Mouse (Mus musculus): Measurements from ENCODE around the gene Fgf10. TPM values are rescaled to one million over a fixed set of nuclear protein-coding genes. Genes with fewer than 3 reads are reported as not detected.

Gene Fgf10
- polyA plus RNA-seq, 1 experiment from 2014 or later, result 0.21 TPM

GRCm38 (mm10) chr13:118679228-118679627 is 9.6 kb downstream of the Fgf10 start:
- no peak overlapping the region for H3K4me2 ChIP-seq
- H3K27me3 ChIP-seq, result no peaks in the 10 kb centered on the region
- no peak overlapping the region for H3K27ac ChIP-seq
- H3K9me3 ChIP-seq (replicated peaks), result no peaks in the 10 kb centered on the region
- DNase-seq (no peak), ATAC-seq (ENCODE audit: low read depth) (no peak)
- no peaks in the 10 kb centered on the region for H3K36me3 ChIP-seq
- no peak overlapping the region for H3K9ac ChIP-seq
- no peaks in the 10 kb centered on the region for H3K4me1 ChIP-seq (replicated peaks)
- 66% methylated on average over 3 of the region's 3 CpGs for WGBS (ENCODE audit: insufficient replicate concordance)
- no peak overlapping the region for H3K4me3 ChIP-seq (replicated peaks)

- no peaks in the 10 kb centered on the region for H3K27me3 ChIP-seq
- 65% methylated on average over 2 of the region's 2 CpGs for WGBS (ENCODE audit: insufficient replicate concordance)
- H3K9ac ChIP-seq, result no peak overlapping the region
- no peak overlapping the region for H3K27ac ChIP-seq
- H3K4me3 ChIP-seq (replicated peaks), result no peak overlapping the region
- ATAC-seq (ENCODE audit: low read depth) (no peak), DNase-seq (no peak)
- H3K4me1 ChIP-seq (replicated peaks), result no peaks in the 10 kb centered on the region
- no peak overlapping the region for H3K4me2 ChIP-seq
- H3K36me3 ChIP-seq, result no peaks in the 10 kb centered on the region
- H3K9me3 ChIP-seq (replicated peaks), result no peaks in the 10 kb centered on the region
Observed at GRCm38 (mm10) chr13:118693049-118693448, 23.5 kb downstream of the Fgf10 start.

- DNase-seq, result no peak
Observed at GRCm38 (mm10) chr13:118695103-118695502, 25.5 kb downstream of the Fgf10 start.

GRCm38 (mm10) chr13:118703727-118704126 is 34.1 kb downstream of the Fgf10 start:
- no peak overlapping the region for H3K4me2 ChIP-seq
- ATAC-seq (ENCODE audit: low read depth) (no peak), DNase-seq (no peak)
- H3K9me3 ChIP-seq (replicated peaks), result no peaks in the 10 kb centered on the region
- no peak overlapping the region for H3K4me3 ChIP-seq (replicated peaks)
- no peaks in the 10 kb centered on the region for H3K27me3 ChIP-seq
- H3K4me1 ChIP-seq (replicated peaks), result no peaks in the 10 kb centered on the region
- H3K9ac ChIP-seq, result no peak overlapping the region
- no peaks in the 10 kb centered on the region for H3K36me3 ChIP-seq
- H3K27ac ChIP-seq, result no peak overlapping the region

More at GRCm38 (mm10) chr13:118695103-118695502, 25.5 kb downstream of the Fgf10 start:
- WGBS (ENCODE audit: insufficient replicate concordance), result 21% methylated on average over 4 of the region's 4 CpGs
- no peak for ATAC-seq (ENCODE audit: low read depth)
- Histone ChIP-seq H3K4me2 (no peak overlapping the region), H3K27ac (no peak overlapping the region), H3K4me3 (replicated peaks) (no peak overlapping the region), H3K27me3 (no peaks in the 10 kb centered on the region), H3K9me3 (replicated peaks) (no peaks in the 10 kb centered on the region), H3K36me3 (no peaks in the 10 kb centered on the region), H3K4me1 (replicated peaks) (no peaks in the 10 kb centered on the region), H3K9ac (no peak overlapping the region)

- Histone ChIP-seq H3K4me1 (replicated peaks) (no peaks in the 10 kb centered on the region), H3K9me3 (replicated peaks) (no peaks in the 10 kb centered on the region), H3K36me3 (no peaks in the 10 kb centered on the region), H3K9ac (no peak overlapping the region), H3K4me2 (no peak overlapping the region), H3K27ac (no peak overlapping the region), H3K4me3 (replicated peaks) (no peak overlapping the region), H3K27me3 (no peaks in the 10 kb centered on the region)
- 58% methylated on average over 3 of the region's 3 CpGs for WGBS (ENCODE audit: insufficient replicate concordance)
- DNase-seq (no peak), ATAC-seq (ENCODE audit: low read depth) (no peak)
Observed at GRCm38 (mm10) chr13:118705716-118706115, 36.1 kb downstream of the Fgf10 start.

- ATAC-seq (ENCODE audit: low read depth), result no peak
Observed at GRCm38 (mm10) chr13:118709912-118710311, 40.3 kb downstream of the Fgf10 start.

GRCm38 (mm10) chr13:118713626-118714150 is 44.1 kb downstream of the Fgf10 start:
- Histone ChIP-seq H3K4me3 (replicated peaks) (peak overlapping the region; percentile 43; the same call in 1 of the 2 replicates), H3K9ac (no peak overlapping the region), H3K4me1 (replicated peaks) (0 out of 2 replicates have a peak, but pooled peaks cover 8% of the 10 kb centered on the region), H3K4me2 (peak overlapping the region; percentile 59), H3K9me3 (replicated peaks) (no peaks in the 10 kb centered on the region), H3K27me3 (peaks cover 48% of the 10 kb centered on the region), H3K36me3 (no peaks in the 10 kb centered on the region), H3K27ac (no peak overlapping the region)
- ATAC-seq (ENCODE audit: low read depth), result no peak
- DNase-seq, result no peak
- WGBS (ENCODE audit: insufficient replicate concordance), result 3% methylated on average over 14 of the region's 14 CpGs

More at GRCm38 (mm10) chr13:118709912-118710311, 40.3 kb downstream of the Fgf10 start:
- Histone ChIP-seq H3K9me3 (replicated peaks) (no peaks in the 10 kb centered on the region), H3K4me1 (replicated peaks) (0 out of 2 replicates have a peak, but pooled peaks cover 3% of the 10 kb centered on the region), H3K4me3 (replicated peaks) (no peak overlapping the region), H3K9ac (no peak overlapping the region), H3K4me2 (no peak overlapping the region), H3K36me3 (no peaks in the 10 kb centered on the region), H3K27ac (no peak overlapping the region), H3K27me3 (peaks cover 27% of the 10 kb centered on the region)
- 15% methylated on average over 1 of the region's 1 CpGs for WGBS (ENCODE audit: insufficient replicate concordance)
- DNase-seq, result no peak

GRCm38 (mm10) chr13:118714284-118715065 is 44.9 kb downstream of the Fgf10 start:
- H3K27me3 ChIP-seq, result peaks cover 48% of the 10 kb centered on the region
- H3K27ac ChIP-seq, result no peak overlapping the region
- DNase-seq (no peak), ATAC-seq (ENCODE audit: low read depth) (no peak)
- WGBS (ENCODE audit: insufficient replicate concordance), result 2% methylated on average over 32 of the region's 36 CpGs
- H3K4me3 ChIP-seq (replicated peaks), result peak overlapping the region; percentile 43
- H3K9ac ChIP-seq, result no peak overlapping the region
- no peaks in the 10 kb centered on the region for H3K36me3 ChIP-seq
- no peaks in the 10 kb centered on the region for H3K9me3 ChIP-seq (replicated peaks)
- H3K4me2 ChIP-seq, result peak overlapping the region; percentile 59
- H3K4me1 ChIP-seq (replicated peaks), result 0 out of 2 replicates have a peak, but pooled peaks cover 8% of the 10 kb centered on the region

GRCm38 (mm10) chr13:118715066-118716018 is 45.8 kb downstream of the Fgf10 start:
- Histone ChIP-seq H3K27ac (no peak overlapping the region), H3K9me3 (replicated peaks) (no peaks in the 10 kb centered on the region), H3K4me2 (peak overlapping the region; percentile 59), H3K9ac (no peak overlapping the region), H3K4me3 (replicated peaks) (peak overlapping the region; percentile 43), H3K27me3 (peaks cover 48% of the 10 kb centered on the region), H3K4me1 (replicated peaks) (0 out of 2 replicates have a peak, but pooled peaks cover 8% of the 10 kb centered on the region), H3K36me3 (no peaks in the 10 kb centered on the region)
- DNase-seq (no peak), ATAC-seq (ENCODE audit: low read depth) (no peak)
- WGBS (ENCODE audit: insufficient replicate concordance), result under 1% methylated on average over 31 of the region's 31 CpGs

- ATAC-seq (ENCODE audit: low read depth) (no peak), DNase-seq (no peak)
- Histone ChIP-seq H3K36me3 (no peaks in the 10 kb centered on the region), H3K9ac (no peak overlapping the region), H3K4me3 (replicated peaks) (no peak overlapping the region), H3K9me3 (replicated peaks) (no peaks in the 10 kb centered on the region), H3K27me3 (peaks cover 48% of the 10 kb centered on the region), H3K27ac (no peak overlapping the region), H3K4me1 (replicated peaks) (0 out of 2 replicates have a peak, but pooled peaks cover 8% of the 10 kb centered on the region), H3K4me2 (peak overlapping the region; percentile 59; the same call in 1 of the 2 replicates)
- 17% methylated on average over 8 of the region's 8 CpGs for WGBS (ENCODE audit: insufficient replicate concordance)
Observed at GRCm38 (mm10) chr13:118716265-118716664, 46.7 kb downstream of the Fgf10 start.

GRCm38 (mm10) chr13:118716726-118717125 is 47.1 kb downstream of the Fgf10 start:
- ATAC-seq (ENCODE audit: low read depth) (no peak), DNase-seq (no peak)
- Histone ChIP-seq H3K4me1 (replicated peaks) (0 out of 2 replicates have a peak, but pooled peaks cover 8% of the 10 kb centered on the region), H3K9ac (no peak overlapping the region), H3K4me3 (replicated peaks) (no peak overlapping the region), H3K36me3 (no peaks in the 10 kb centered on the region), H3K4me2 (no peak overlapping the region), H3K27me3 (peaks cover 48% of the 10 kb centered on the region), H3K27ac (no peak overlapping the region), H3K9me3 (replicated peaks) (no peaks in the 10 kb centered on the region)
- WGBS (ENCODE audit: insufficient replicate concordance), result 68% methylated on average over 1 of the region's 1 CpGs
